Mouse (Mus musculus) C2C12 (cell line): ENCODE measurements at regions not wholly inside any gene's neighbourhood (a gene's known extent, or its start where the extent isn't known, plus 50 kb on each side); places are given as distances from the start of the nearest gene placed in this dataset.

Source experiments
- CEBPB ChIP-seq: IDR thresholded peaks from one replicate; pipeline ENCODE4 v1.6.1; 2011; ENCODE audit warnings: low read depth, mild to moderate bottlenecking, control low read depth, moderate library complexity
- CTCF ChIP-seq: IDR thresholded peaks from one replicate; pipeline ENCODE4 v1.5.1; 2011; ENCODE audit not compliant: control insufficient read depth, insufficient read depth, insufficient read length
- FOSL1 ChIP-seq: IDR thresholded peaks from one replicate; pipeline ENCODE4 v1.8.0; 2011; ENCODE audit warnings: mild to moderate bottlenecking, low read length; ENCODE audit not compliant: poor library complexity, insufficient read depth, severe bottlenecking
- MAX ChIP-seq: IDR thresholded peaks from one replicate; pipeline ENCODE4 v1.6.1; 2011; ENCODE audit warnings: mild to moderate bottlenecking, control low read depth
- MYOD1 ChIP-seq: IDR thresholded peaks from one replicate; pipeline ENCODE4 v1.6.1; 2011; ENCODE audit warnings: low read depth; ENCODE audit not compliant: control insufficient read depth, insufficient read length
- MYOG ChIP-seq: IDR thresholded peaks from one replicate; pipeline ENCODE4 v1.6.1; 2011; ENCODE audit not compliant: control insufficient read depth, insufficient read length; ENCODE audit errors: extremely low read depth
- USF1 ChIP-seq: IDR thresholded peaks from one replicate; pipeline ENCODE4 v1.6.1; 2011; ENCODE audit warnings: low read depth, mild to moderate bottlenecking, control low read depth, moderate library complexity

DNA sequence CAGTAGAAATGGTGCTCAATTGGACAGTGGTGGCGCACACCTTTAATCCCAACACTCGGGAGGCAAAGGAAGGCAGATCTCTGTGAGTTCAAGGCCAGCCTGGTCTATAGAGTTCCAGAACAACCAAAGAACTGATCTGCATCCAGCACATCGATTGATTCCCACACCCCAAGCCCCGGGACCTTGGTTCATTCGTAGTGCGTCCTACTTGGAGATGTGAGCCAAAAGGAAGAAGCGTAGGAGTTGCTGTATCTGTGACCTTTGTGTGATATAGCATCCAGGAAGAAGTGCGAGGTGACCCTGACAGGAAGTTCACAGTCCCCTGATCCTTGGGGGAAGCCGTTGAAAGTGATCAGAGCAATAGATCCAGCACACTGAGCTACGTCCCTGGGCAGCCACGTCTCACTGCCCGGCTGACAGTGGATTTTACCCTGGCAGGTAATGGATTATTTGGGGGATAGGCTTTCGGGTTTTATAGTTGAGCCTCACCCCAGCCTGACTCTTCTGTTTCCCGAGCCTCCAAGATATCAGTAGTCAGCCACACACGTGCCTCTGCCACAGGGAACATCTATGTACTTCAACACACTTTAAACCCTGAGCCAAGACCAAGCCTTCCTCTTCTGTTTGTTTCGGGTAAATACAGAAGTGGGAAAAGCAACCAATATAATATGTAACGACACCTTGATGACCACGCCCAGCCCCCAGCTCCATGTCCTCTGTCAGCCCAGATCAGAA is 54.1 kb upstream of the Top1 start:
- no peak for TF ChIP-seq CTCF
- TF ChIP-seq CEBPB: no peak
- TF ChIP-seq USF1: no peak
- TF ChIP-seq MYOG: no peak
- no peak for TF ChIP-seq MAX
- TF ChIP-seq FOSL1: no peak
- TF ChIP-seq MYOD1: no peak
